Mouse (Mus musculus) liver, embryonic 13.5 days (tissue): Measurements from ENCODE around the gene Spg11. TPM values are rescaled to one million over a fixed set of nuclear protein-coding genes. Genes with fewer than 3 reads are reported as not detected.

ENCODE experiments used
- ATAC-seq: fragments of 200-750 bp; cut with Nextera tagmentation; 2 replicates; pipeline ENCODE4 v1.8.0; 2017; ENCODE audit warnings: low read depth, mild to moderate bottlenecking, moderate number of reproducible peaks, moderate library complexity
- DNase-seq: peaks from one replicate; pipeline ENCODE4 v3.0.0; 2022
- H3K27ac ChIP-seq: fragments of 300-500 bp; sonication (generic); 2 replicates; pipeline ENCODE4 v1.5.1; 2015; ENCODE audit warnings: moderate library complexity, mild to moderate bottlenecking, inconsistent platforms
- H3K27me3 ChIP-seq: fragments of 300-500 bp; sonication (generic); 2 replicates; pipeline ENCODE4 v1.6.1; 2015; ENCODE audit warnings: mild to moderate bottlenecking, inconsistent platforms
- H3K36me3 ChIP-seq: fragments of 300-500 bp; sonication (generic); 2 replicates; pipeline ENCODE4 v1.6.1; 2015; ENCODE audit warnings: mild to moderate bottlenecking, inconsistent platforms
- H3K4me1 ChIP-seq: fragments of 300-500 bp; sonication (generic); replicated peaks from 2 replicates; pipeline ENCODE4 v1.6.1; 2015; ENCODE audit warnings: inconsistent platforms
- H3K4me2 ChIP-seq: fragments of 300-500 bp; sonication (generic); 2 replicates; pipeline ENCODE4 v1.6.1; 2015; ENCODE audit warnings: inconsistent platforms, mild to moderate bottlenecking, moderate library complexity
- H3K4me3 ChIP-seq: fragments of 300-500 bp; sonication (generic); replicated peaks from 2 replicates; pipeline ENCODE4 v1.5.1; 2015; ENCODE audit warnings: mild to moderate bottlenecking, inconsistent platforms
- H3K9ac ChIP-seq: fragments of 300-500 bp; sonication (generic); 2 replicates; pipeline ENCODE4 v1.6.1; 2015; ENCODE audit warnings: mild to moderate bottlenecking, inconsistent platforms
- H3K9me3 ChIP-seq: fragments of 300-500 bp; sonication (generic); replicated peaks from 2 replicates; pipeline ENCODE4 v1.6.1; 2016; ENCODE audit warnings: inconsistent platforms
- WGBS: fragments of 180-500 bp; shearing (Covaris S2); methylation state at CpG from one replicate; pipeline ENCODE4 v1.1.7; 2015; ENCODE audit not compliant: insufficient replicate concordance; 5-methylcytosine and 5-hydroxymethylcytosine counted together
- polyA plus RNA-seq: library from polyadenylated mRNA; unstranded; fragments of >200 nt; fragmentation: Nextera tagmentation; extraction: Ambion mirVana; gene quantifications from 2 replicates; pipeline ENCODE4 v1.2.1, GENCODE M21; 2015

Gene Spg11
- polyA plus RNA-seq, 1 experiment from 2014 or later, result 3.5 TPM

DNA sequence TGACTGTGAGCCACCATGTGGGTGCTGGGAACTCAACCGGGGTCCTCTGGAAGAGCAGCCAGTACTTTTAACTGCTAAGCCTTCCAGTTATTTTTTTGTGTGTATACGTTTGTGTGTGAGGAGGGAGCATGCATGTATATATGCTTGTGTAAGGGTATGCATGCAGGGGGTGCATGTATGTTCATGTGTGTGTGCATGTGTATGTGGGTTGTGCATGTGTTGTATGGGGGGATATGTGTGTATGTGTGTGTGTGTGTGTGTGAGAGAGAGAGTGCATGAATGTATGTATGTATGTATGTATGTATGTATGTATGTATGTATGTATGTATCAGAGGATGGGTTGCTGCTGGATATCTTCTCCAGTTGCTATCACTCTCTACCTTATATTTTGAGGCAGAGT is 36.3 kb upstream of the Spg11 start:
- Histone ChIP-seq H3K4me1 (peaks cover 50% of the 10 kb centered on the region), H3K9ac (no peak overlapping the region), H3K9me3 (no peaks in the 10 kb centered on the region), H3K27me3 (no peaks in the 10 kb centered on the region), H3K4me2 (no peak overlapping the region), H3K4me3 (no peak overlapping the region), H3K27ac (no peak overlapping the region), H3K36me3 (peaks cover 44% of the 10 kb centered on the region)
- ATAC-seq (no peak), DNase-seq (no peak)
- WGBS, result 75% methylated on average over 2 of the region's 2 CpGs

- no peak overlapping the region for H3K27ac ChIP-seq
- H3K4me1 ChIP-seq, result peaks cover 57% of the 10 kb centered on the region
- no peaks in the 10 kb centered on the region for H3K9me3 ChIP-seq
- WGBS, result 49% methylated on average over 7 of the region's 7 CpGs
- no peaks in the 10 kb centered on the region for H3K27me3 ChIP-seq
- no peak overlapping the region for H3K4me3 ChIP-seq
- peaks cover 44% of the 10 kb centered on the region for H3K36me3 ChIP-seq
- no peak overlapping the region for H3K9ac ChIP-seq
- ATAC-seq (no peak), DNase-seq (no peak)
- H3K4me2 ChIP-seq, result no peak overlapping the region
Observed at GRCm38 (mm10) chr2:122153681-122154365, 35.6 kb upstream of the Spg11 start.

DNA sequence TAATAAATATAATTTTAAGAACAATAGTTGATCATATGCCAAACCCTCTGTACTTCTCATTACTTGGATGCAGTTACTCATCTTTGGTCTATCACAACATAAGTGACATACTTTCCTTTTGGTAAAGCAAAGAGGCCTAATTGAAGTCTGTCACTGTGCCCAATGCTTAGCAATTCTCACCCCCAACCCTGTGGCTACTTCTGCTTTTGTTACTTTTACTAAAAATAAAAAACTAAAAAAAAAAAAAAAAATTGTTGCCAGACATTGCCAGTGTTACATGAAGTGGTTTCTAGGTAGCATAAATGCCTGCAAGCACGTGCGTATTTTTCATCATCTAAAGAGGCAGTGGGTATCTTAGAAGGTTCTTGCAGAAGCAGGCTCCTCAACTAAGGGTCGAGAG is 34.7 kb upstream of the Spg11 start:
- no peak overlapping the region for H3K27ac ChIP-seq

GRCm38 (mm10) chr2:122151221-122151620 is 33.0 kb upstream of the Spg11 start:
- Histone ChIP-seq H3K4me1 (peaks cover 62% of the 10 kb centered on the region), H3K27ac (no peak overlapping the region), H3K4me3 (no peak overlapping the region), H3K9ac (no peak overlapping the region), H3K9me3 (no peaks in the 10 kb centered on the region), H3K27me3 (no peaks in the 10 kb centered on the region), H3K4me2 (no peak overlapping the region), H3K36me3 (peaks cover 44% of the 10 kb centered on the region)
- DNase-seq, result no peak
- 83% methylated on average over 1 of the region's 1 CpGs for WGBS
- no peak for ATAC-seq

More for the DNA sequence above, 34.7 kb upstream of the Spg11 start:
- Histone ChIP-seq H3K36me3 (peaks cover 44% of the 10 kb centered on the region), H3K27me3 (no peaks in the 10 kb centered on the region), H3K9ac (no peak overlapping the region), H3K4me3 (no peak overlapping the region), H3K9me3 (no peaks in the 10 kb centered on the region), H3K4me1 (peaks cover 61% of the 10 kb centered on the region), H3K4me2 (no peak overlapping the region)
- WGBS, result 61% methylated on average over 3 of the region's 3 CpGs
- DNase-seq (no peak), ATAC-seq (no peak)

DNA sequence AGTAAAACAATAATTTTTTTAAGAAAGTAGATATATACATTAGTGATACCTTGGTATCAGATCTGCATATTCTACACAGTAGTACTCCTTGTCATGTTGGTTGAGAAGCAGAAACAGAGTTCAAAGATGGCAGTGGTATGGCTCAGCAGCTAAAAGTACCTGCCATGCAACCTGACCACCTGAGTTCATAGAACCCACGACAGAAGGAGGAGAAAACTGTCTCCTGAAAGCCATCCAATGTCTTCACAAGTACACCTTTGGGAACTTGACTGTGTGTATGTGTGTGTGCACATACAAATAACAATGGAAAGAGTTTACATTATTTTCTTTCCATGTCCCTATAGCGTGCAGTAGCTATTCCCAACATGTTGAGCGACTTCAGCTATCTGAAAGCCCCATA is 31.5 kb upstream of the Spg11 start:
- no peak for ATAC-seq
- Histone ChIP-seq H3K4me1 (peaks cover 53% of the 10 kb centered on the region), H3K27ac (no peak overlapping the region), H3K27me3 (no peaks in the 10 kb centered on the region), H3K4me3 (peak overlapping the region; percentile 82), H3K36me3 (peaks cover 37% of the 10 kb centered on the region), H3K9me3 (no peaks in the 10 kb centered on the region), H3K4me2 (peak overlapping the region; percentile 93), H3K9ac (0 out of 2 replicates have a peak overlapping the region, but pooled peaks have one; percentile 89)
- WGBS, result 66% methylated on average over 3 of the region's 3 CpGs
- no peak for DNase-seq

DNA sequence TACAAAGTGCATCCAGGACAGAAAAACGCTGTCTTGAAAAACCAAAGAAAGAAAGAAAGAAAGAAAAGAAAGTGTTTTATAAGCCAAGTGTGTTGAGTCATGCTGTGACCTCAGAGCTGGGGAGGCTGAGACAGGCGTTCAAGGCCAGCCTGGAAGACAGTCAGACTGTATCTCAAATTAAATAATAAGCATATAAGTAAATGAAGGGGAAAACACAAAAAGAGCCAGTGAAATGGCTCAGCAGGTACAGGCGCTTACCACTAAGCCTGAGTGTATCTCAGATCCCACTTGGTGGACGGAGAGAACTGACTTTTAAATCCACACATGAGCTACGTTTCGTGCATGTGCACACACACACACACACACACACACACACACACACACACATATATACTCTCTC is 31.1 kb upstream of the Spg11 start:
- Histone ChIP-seq H3K4me2 (peak overlapping the region; percentile 93), H3K36me3 (peaks cover 33% of the 10 kb centered on the region), H3K4me1 (peaks cover 51% of the 10 kb centered on the region), H3K9me3 (no peaks in the 10 kb centered on the region), H3K27me3 (no peaks in the 10 kb centered on the region), H3K27ac (no peak overlapping the region), H3K9ac (peak overlapping the region; percentile 89; the same call in 1 of the 2 replicates), H3K4me3 (peak overlapping the region; percentile 82)
- ATAC-seq, result no peak
- DNase-seq, result no peak
- 78% methylated on average over 6 of the region's 6 CpGs for WGBS

- H3K36me3 ChIP-seq, result peaks cover 30% of the 10 kb centered on the region
- ATAC-seq, result peak; percentile 12; the same call in 1 of the 2 replicates
- H3K9ac ChIP-seq, result peak overlapping the region; percentile 89
- H3K27ac ChIP-seq, result peak overlapping the region; percentile 85
- peak overlapping the region; percentile 82 for H3K4me3 ChIP-seq
- 9% methylated on average over 18 of the region's 18 CpGs for WGBS
- no peaks in the 10 kb centered on the region for H3K27me3 ChIP-seq
- peaks cover 51% of the 10 kb centered on the region for H3K4me1 ChIP-seq
- H3K4me2 ChIP-seq, result peak overlapping the region; percentile 93
- DNase-seq, result no peak
- H3K9me3 ChIP-seq, result no peaks in the 10 kb centered on the region
Observed at GRCm38 (mm10) chr2:122148242-122148917, 30.2 kb upstream of the Spg11 start.

DNA sequence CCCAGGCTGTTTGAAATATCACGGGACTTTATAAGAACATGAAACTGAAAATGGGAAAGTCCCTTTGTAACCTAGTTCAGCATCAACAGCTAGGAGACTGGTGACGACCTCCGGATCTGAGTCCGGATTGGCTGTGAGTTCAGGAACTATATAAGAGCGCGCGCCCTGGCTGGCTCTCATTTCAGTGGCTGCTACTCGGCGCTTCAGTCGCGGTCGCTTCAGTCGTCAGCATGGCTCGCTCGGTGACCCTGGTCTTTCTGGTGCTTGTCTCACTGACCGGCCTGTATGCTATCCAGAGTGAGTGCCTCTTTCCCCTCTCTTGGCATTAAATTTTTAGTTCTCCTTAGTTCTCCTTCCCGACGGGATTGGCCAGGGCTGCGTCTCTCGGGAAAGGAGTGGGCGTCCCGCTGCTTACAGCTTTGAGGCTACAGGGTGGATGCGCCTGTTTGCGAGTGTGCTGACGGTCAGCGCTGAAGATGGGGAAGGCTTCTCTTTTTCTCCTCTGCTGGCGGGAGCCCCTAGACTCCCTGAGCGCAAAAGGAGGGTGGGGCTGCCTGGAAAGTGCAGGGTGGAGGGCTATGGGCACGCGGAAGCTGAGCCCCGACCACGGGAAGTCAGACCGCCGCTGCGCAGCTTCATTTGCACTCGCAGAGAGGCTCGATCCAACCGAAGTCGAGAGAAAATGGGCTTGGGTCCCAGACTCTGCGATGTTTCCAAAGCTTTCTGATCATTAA is 29.5 kb upstream of the Spg11 start, which contains the start of gene B2m:
Gene B2m, plus strand, starts transcription at position 179 of the 734 bp plus-strand sequence.
- Histone ChIP-seq H3K27ac (peak within 1 kb of the TSS; percentile 85), H3K4me2 (peak within 1 kb of the TSS; percentile 93), H3K36me3 (peaks cover 23% of the 10 kb centered on the region), H3K4me1 (peaks cover 50% of the 10 kb centered on the region), H3K9me3 (no peaks in the 10 kb centered on the region), H3K27me3 (no peaks in the 10 kb centered on the region), H3K4me3 (peak within 1 kb of the TSS; percentile 82), H3K9ac (peak within 1 kb of the TSS; percentile 89)
- under 1% methylated on average over 40 of the region's 40 CpGs for WGBS
- peak; percentile 93 for ATAC-seq
- peak; percentile 84 for DNase-seq

GRCm38 (mm10) chr2:122146687-122147086 is 28.5 kb upstream of the Spg11 start:
- H3K4me3 ChIP-seq, result peak overlapping the region; percentile 82
- H3K4me2 ChIP-seq, result peak overlapping the region; percentile 93
- H3K36me3 ChIP-seq, result peaks cover 15% of the 10 kb centered on the region
- H3K9me3 ChIP-seq, result no peaks in the 10 kb centered on the region
- H3K27me3 ChIP-seq, result no peaks in the 10 kb centered on the region
- WGBS, result 74% methylated on average over 6 of the region's 6 CpGs
- H3K27ac ChIP-seq, result peak overlapping the region; percentile 65
- ATAC-seq (no peak), DNase-seq (no peak)
- peak overlapping the region; percentile 89 for H3K9ac ChIP-seq
- H3K4me1 ChIP-seq, result peaks cover 44% of the 10 kb centered on the region

- Histone ChIP-seq H3K4me2 (no peak overlapping the region), H3K9me3 (no peaks in the 10 kb centered on the region), H3K27me3 (no peaks in the 10 kb centered on the region), H3K27ac (no peak overlapping the region), H3K36me3 (peaks cover 7% of the 10 kb centered on the region), H3K4me1 (peaks cover 44% of the 10 kb centered on the region), H3K9ac (no peak overlapping the region), H3K4me3 (no peak overlapping the region)
- WGBS, result 59% methylated on average over 4 of the region's 4 CpGs
- ATAC-seq (no peak), DNase-seq (no peak)
Observed at GRCm38 (mm10) chr2:122145756-122146155, 27.6 kb upstream of the Spg11 start.

DNA sequence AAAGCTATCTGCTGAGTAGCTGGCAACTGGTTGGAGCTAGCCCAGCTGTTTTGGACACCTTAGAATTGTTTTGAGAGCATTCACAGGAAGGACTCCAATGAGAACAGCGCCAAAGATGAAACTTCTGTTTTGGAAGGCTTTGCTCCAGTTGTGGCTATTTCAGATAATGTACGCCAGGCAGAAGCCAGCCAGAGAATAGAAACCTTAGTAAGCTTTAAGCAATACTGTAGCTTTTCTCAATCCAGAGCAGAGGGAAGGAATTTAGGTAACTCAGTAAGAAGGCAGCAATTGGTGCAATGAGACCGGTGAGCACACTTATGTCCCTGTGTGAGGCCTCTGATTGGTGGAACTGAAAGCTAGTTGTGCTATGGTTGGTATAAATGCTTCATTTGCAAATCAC is 24.9 kb upstream of the Spg11 start:
- Histone ChIP-seq H3K36me3 (no peaks in the 10 kb centered on the region), H3K4me1 (peaks cover 35% of the 10 kb centered on the region), H3K9me3 (no peaks in the 10 kb centered on the region), H3K27ac (no peak overlapping the region), H3K4me3 (no peak overlapping the region), H3K27me3 (no peaks in the 10 kb centered on the region), H3K9ac (no peak overlapping the region), H3K4me2 (no peak overlapping the region)
- DNase-seq, result no peak
- WGBS, result 77% methylated on average over 3 of the region's 3 CpGs
- no peak for ATAC-seq
